Mouse (Mus musculus) midbrain, embryonic 12.5 days (tissue): ENCODE measurements around the gene Rilpl1. TPM values are rescaled to one million over a fixed set of nuclear protein-coding genes. Genes with fewer than 3 reads are reported as not detected.

Experiments used
- ATAC-seq: fragments of 200-750 bp; cut with Nextera tagmentation; 2 replicates; pipeline ENCODE4 v1.8.0; 2017; ENCODE audit warnings: low read depth, moderate TSS enrichment, moderate library complexity; ENCODE audit not compliant: low FRiP score
- H3K27ac ChIP-seq: fragments of 300-500 bp; sonication (generic); replicated peaks from 2 replicates; pipeline ENCODE4 v1.5.1; 2016; ENCODE audit warnings: mild to moderate bottlenecking
- H3K27me3 ChIP-seq: fragments of 300-500 bp; sonication (generic); 2 replicates; pipeline ENCODE4 v1.6.1; 2016; ENCODE audit warnings: mild to moderate bottlenecking
- H3K36me3 ChIP-seq: fragments of 300-500 bp; sonication (generic); 2 replicates; pipeline ENCODE4 v1.6.1; 2016
- H3K4me1 ChIP-seq: fragments of 300-500 bp; sonication (generic); 2 replicates; pipeline ENCODE4 v1.6.1; 2016
- H3K4me2 ChIP-seq: fragments of 300-500 bp; sonication (generic); replicated peaks from 2 replicates; pipeline ENCODE4 v1.6.1; 2016; ENCODE audit warnings: mild to moderate bottlenecking, moderate library complexity
- H3K4me3 ChIP-seq: fragments of 300-500 bp; sonication (generic); 2 replicates; pipeline ENCODE4 v1.5.1; 2016; ENCODE audit warnings: mild to moderate bottlenecking
- H3K9ac ChIP-seq: fragments of 300-500 bp; sonication (generic); replicated peaks from 2 replicates; pipeline ENCODE4 v1.6.1; 2016; ENCODE audit warnings: mild to moderate bottlenecking, moderate library complexity
- H3K9me3 ChIP-seq: fragments of 300-500 bp; sonication (generic); 2 replicates; pipeline ENCODE4 v1.6.1; 2016; ENCODE audit warnings: mild to moderate bottlenecking
- WGBS: fragments of 180-500 bp; shearing (Covaris S2); methylation state at CpG from one replicate; pipeline ENCODE4 v1.1.7; 2016; 5-methylcytosine and 5-hydroxymethylcytosine counted together
- polyA plus RNA-seq: library from polyadenylated mRNA; unstranded; fragments of >200 nt; fragmentation: Nextera tagmentation; extraction: Ambion mirVana; gene quantifications from 2 replicates; pipeline ENCODE4 v1.2.1, GENCODE M21; 2016

The Rilpl1 gene
- polyA plus RNA-seq, 1 experiment from 2014 or later, result 17.0 TPM

GRCm38 (mm10) chr5:124483655-124484396, 47.4 kb downstream of the Rilpl1 start:
- Histone ChIP-seq H3K9me3 (no peaks in the 10 kb centered on the region), H3K9ac (peak overlapping the region; percentile 92), H3K27me3 (no peaks in the 10 kb centered on the region), H3K36me3 (no peaks in the 10 kb centered on the region), H3K4me3 (peak overlapping the region; percentile 70), H3K4me2 (peak overlapping the region; percentile 72), H3K4me1 (peaks cover 13% of the 10 kb centered on the region), H3K27ac (peak overlapping the region; percentile 95)
- peak; percentile 55 for ATAC-seq
- WGBS, result 7% methylated on average over 15 of the region's 15 CpGs

- H3K36me3 ChIP-seq, result no peaks in the 10 kb centered on the region
- peak within 1 kb of the TSS; percentile 95 for H3K27ac ChIP-seq
- ATAC-seq, result peak; percentile 95
- under 1% methylated on average over 48 of the region's 48 CpGs for WGBS
- H3K4me1 ChIP-seq, result peaks cover 17% of the 10 kb centered on the region
- H3K4me2 ChIP-seq, result peak within 1 kb of the TSS; percentile 72
- peak within 1 kb of the TSS; percentile 92 for H3K9ac ChIP-seq
- H3K27me3 ChIP-seq, result no peaks in the 10 kb centered on the region
- H3K9me3 ChIP-seq, result no peaks in the 10 kb centered on the region
- H3K4me3 ChIP-seq, result peak within 1 kb of the TSS; percentile 70
These were observed 48.1 kb downstream of the Rilpl1 start, which contains the start of gene Snrnp35 for GRCm38 (mm10) chr5:124482966-124483654. TSS of gene Snrnp35 (plus strand) at chr5:124483134.

GRCm38 (mm10) chr5:124482436-124482965, 48.7 kb downstream of the Rilpl1 start:
- no peaks in the 10 kb centered on the region for H3K27me3 ChIP-seq
- WGBS, result 6% methylated on average over 13 of the region's 13 CpGs

GRCm38 (mm10) chr5:124481714-124482113, 49.5 kb downstream of the Rilpl1 start:
- Histone ChIP-seq H3K4me2 (no peak overlapping the region), H3K9me3 (no peaks in the 10 kb centered on the region), H3K9ac (no peak overlapping the region), H3K4me1 (peaks cover 25% of the 10 kb centered on the region), H3K36me3 (no peaks in the 10 kb centered on the region), H3K27ac (no peak overlapping the region), H3K4me3 (no peak overlapping the region), H3K27me3 (no peaks in the 10 kb centered on the region)
- no peak for ATAC-seq
- WGBS, result 90% methylated on average over 4 of the region's 4 CpGs

More at GRCm38 (mm10) chr5:124482436-124482965, 48.7 kb downstream of the Rilpl1 start:
- Histone ChIP-seq H3K27ac (peak overlapping the region; percentile 95), H3K4me1 (peaks cover 20% of the 10 kb centered on the region), H3K9me3 (no peaks in the 10 kb centered on the region), H3K4me3 (peak overlapping the region; percentile 70), H3K36me3 (no peaks in the 10 kb centered on the region), H3K4me2 (peak overlapping the region; percentile 72), H3K9ac (peak overlapping the region; percentile 92)
- ATAC-seq, result no peak

- Histone ChIP-seq H3K36me3 (no peaks in the 10 kb centered on the region), H3K27ac (no peak overlapping the region), H3K4me2 (no peak overlapping the region), H3K9ac (no peak overlapping the region), H3K27me3 (no peaks in the 10 kb centered on the region), H3K9me3 (no peaks in the 10 kb centered on the region), H3K4me3 (no peak overlapping the region), H3K4me1 (peaks cover 37% of the 10 kb centered on the region)
- ATAC-seq, result no peak
- WGBS, result 74% methylated on average over 4 of the region's 4 CpGs
These were observed 51.1 kb downstream of the Rilpl1 start for GRCm38 (mm10) chr5:124480119-124480518.

- Histone ChIP-seq H3K27ac (0 out of 2 replicates have a peak overlapping the region, but pooled peaks have one; percentile 67), H3K9me3 (no peaks in the 10 kb centered on the region), H3K27me3 (no peaks in the 10 kb centered on the region), H3K4me1 (peaks cover 25% of the 10 kb centered on the region), H3K4me2 (0 out of 2 replicates have a peak overlapping the region, but pooled peaks have one; percentile 21), H3K4me3 (no peak overlapping the region), H3K36me3 (no peaks in the 10 kb centered on the region), H3K9ac (no peak overlapping the region)
- no peak for ATAC-seq
- 86% methylated on average over 1 of the region's 1 CpGs for WGBS
These were observed 52.4 kb downstream of the Rilpl1 start for GRCm38 (mm10) chr5:124478873-124479204.

- Histone ChIP-seq H3K36me3 (peaks cover 10% of the 10 kb centered on the region), H3K4me2 (no peak overlapping the region), H3K4me3 (no peak overlapping the region), H3K27ac (no peak overlapping the region), H3K27me3 (no peaks in the 10 kb centered on the region), H3K9ac (no peak overlapping the region), H3K4me1 (peaks cover 5% of the 10 kb centered on the region; the same call in 1 of the 2 replicates), H3K9me3 (no peaks in the 10 kb centered on the region)
- 90% methylated on average over 6 of the region's 6 CpGs for WGBS
- no peak for ATAC-seq
These were observed 60.5 kb downstream of the Rilpl1 start for GRCm38 (mm10) chr5:124470591-124471171.

GRCm38 (mm10) chr5:124469486-124469885, 61.7 kb downstream of the Rilpl1 start:
- Histone ChIP-seq H3K27ac (no peak overlapping the region), H3K4me1 (no peaks in the 10 kb centered on the region), H3K9me3 (no peaks in the 10 kb centered on the region), H3K36me3 (peaks cover 10% of the 10 kb centered on the region), H3K9ac (no peak overlapping the region), H3K4me3 (no peak overlapping the region), H3K27me3 (no peaks in the 10 kb centered on the region), H3K4me2 (no peak overlapping the region)
- no peak for ATAC-seq
- WGBS, result 90% methylated on average over 6 of the region's 6 CpGs

- no peak overlapping the region for H3K4me3 ChIP-seq
- WGBS, result 95% methylated on average over 7 of the region's 7 CpGs
These were observed 62.8 kb downstream of the Rilpl1 start for GRCm38 (mm10) chr5:124468365-124468764.

GRCm38 (mm10) chr5:124467766-124468165, 63.4 kb downstream of the Rilpl1 start:
- Histone ChIP-seq H3K27me3 (no peaks in the 10 kb centered on the region), H3K27ac (no peak overlapping the region), H3K36me3 (peaks cover 21% of the 10 kb centered on the region), H3K4me3 (no peak overlapping the region), H3K9me3 (no peaks in the 10 kb centered on the region), H3K4me1 (no peaks in the 10 kb centered on the region), H3K9ac (no peak overlapping the region), H3K4me2 (no peak overlapping the region)
- ATAC-seq, result no peak
- WGBS, result 88% methylated on average over 1 of the region's 1 CpGs

More at GRCm38 (mm10) chr5:124468365-124468764, 62.8 kb downstream of the Rilpl1 start:
- ATAC-seq, result no peak
- Histone ChIP-seq H3K9ac (no peak overlapping the region), H3K27ac (no peak overlapping the region), H3K4me2 (no peak overlapping the region), H3K27me3 (no peaks in the 10 kb centered on the region), H3K9me3 (no peaks in the 10 kb centered on the region), H3K36me3 (peaks cover 15% of the 10 kb centered on the region), H3K4me1 (no peaks in the 10 kb centered on the region)

GRCm38 (mm10) chr5:124464905-124465304, 66.3 kb downstream of the Rilpl1 start:
- no peak overlapping the region for H3K4me2 ChIP-seq
- no peak overlapping the region for H3K4me3 ChIP-seq
- no peaks in the 10 kb centered on the region for H3K27me3 ChIP-seq
- no peak for ATAC-seq
- no peaks in the 10 kb centered on the region for H3K9me3 ChIP-seq
- H3K4me1 ChIP-seq, result no peaks in the 10 kb centered on the region
- H3K9ac ChIP-seq, result no peak overlapping the region
- H3K27ac ChIP-seq, result no peak overlapping the region
- H3K36me3 ChIP-seq, result peaks cover 47% of the 10 kb centered on the region

GRCm38 (mm10) chr5:124463462-124463861, 67.7 kb downstream of the Rilpl1 start:
- Histone ChIP-seq H3K36me3 (peaks cover 54% of the 10 kb centered on the region), H3K27ac (no peak overlapping the region), H3K9ac (no peak overlapping the region), H3K9me3 (no peaks in the 10 kb centered on the region), H3K4me1 (no peaks in the 10 kb centered on the region), H3K27me3 (no peaks in the 10 kb centered on the region), H3K4me2 (no peak overlapping the region), H3K4me3 (no peak overlapping the region)
- no peak for ATAC-seq
- 89% methylated on average over 5 of the region's 5 CpGs for WGBS
